Comparison of ENCODE assay signal across 20 mouse cellular contexts in genomic region chr13:110580570-110580969, GRCm38 (mm10).
"Had no signal": no experiment of that assay in that cellular context is flagged by ENCODE, and none has a peak within 500 bp of the region (broad histone marks: within the 10 kb centered on the region; RNA-seq: fewer than 3 reads in every experiment).

No protein-coding gene starts in this region.

- H3K36me3 ChIP-seq: limb, embryonic 10.5 days; limb, embryonic 13.5 days; liver, embryonic 12.5 days; liver, embryonic 15.5 days; lung, embryonic 15.5 days; midbrain, embryonic 10.5 days; midbrain, embryonic 13.5 days; neural tube, embryonic 13.5 days had no signal

- H3K9ac ChIP-seq: limb, embryonic 13.5 days; liver, embryonic 12.5 days; liver, embryonic 15.5 days; lung, embryonic 15.5 days; midbrain, embryonic 13.5 days; neural tube, embryonic 13.5 days had no signal

- H3K27me3 ChIP-seq: limb, embryonic 13.5 days; liver, embryonic 12.5 days; liver, embryonic 15.5 days; lung, embryonic 15.5 days; megakaryocyte, embryonic 14.5 days; midbrain, embryonic 13.5 days; neural tube, embryonic 13.5 days had no signal

- DNase-seq: kidney, postnatal 25 days; liver; lung, adult 18-20 months; lung, postnatal 10 days; lung, postnatal 36 days; retina, postnatal 1 day; thymus, adult 18-20 months; thymus, postnatal 36 days had no signal

- ATAC-seq: liver, embryonic 12.5 days; midbrain, embryonic 13.5 days; midbrain, embryonic 16.5 days had no signal

- H3K4me3 ChIP-seq: limb, embryonic 10.5 days; limb, embryonic 13.5 days; liver, embryonic 12.5 days; liver, embryonic 15.5 days; lung, embryonic 15.5 days; megakaryocyte, embryonic 14.5 days; midbrain, embryonic 10.5 days; midbrain, embryonic 13.5 days; myocyte; neural tube, embryonic 13.5 days had no signal

- H3K4me1 ChIP-seq: limb, embryonic 10.5 days; liver, embryonic 12.5 days; liver, embryonic 15.5 days; lung, embryonic 15.5 days; megakaryocyte, embryonic 14.5 days had no signal

- H3K4me2 ChIP-seq: limb, embryonic 13.5 days; liver, embryonic 12.5 days; liver, embryonic 15.5 days; lung, embryonic 15.5 days; midbrain, embryonic 13.5 days; neural tube, embryonic 13.5 days had no signal

- H3K27ac ChIP-seq: kidney, postnatal 0 days; limb, embryonic 10.5 days; limb, embryonic 13.5 days; liver, embryonic 12.5 days; liver, embryonic 15.5 days; lung, embryonic 15.5 days; midbrain, embryonic 10.5 days; midbrain, embryonic 13.5 days; neural tube, embryonic 13.5 days had no signal

- H3K9me3 ChIP-seq: limb, embryonic 10.5 days; limb, embryonic 13.5 days; liver, embryonic 12.5 days; liver, embryonic 15.5 days; lung, embryonic 15.5 days; megakaryocyte, embryonic 14.5 days; midbrain, embryonic 10.5 days; midbrain, embryonic 13.5 days; neural tube, embryonic 13.5 days had no signal
